Mouse (Mus musculus): ENCODE results near the gene Psmd7.
A peak's percentile ranks its signal among the peaks of the same experiment; 100 is the strongest.
"Not testable (repeated sequence)": the region's sequence is repeated elsewhere in the genome, so short reads cannot be mapped to it uniquely, and the experiment has no call there.

Psmd7 gene

GRCm38 (mm10) chr8:107587995-107588780 is at the start of gene Psmd7:
TSS of gene Psmd7 (minus strand) at chr8:107588464.
- DNase-seq (ENCODE audit: low spot score): peak; percentile 93

- no peak for DNase-seq (ENCODE audit: low spot score)
These were observed 45.5 kb upstream of the Psmd7 start for GRCm38 (mm10) chr8:107633734-107634133.

- DNase-seq (ENCODE audit: low spot score): no peak
These were observed 41.4 kb upstream of the Psmd7 start for GRCm38 (mm10) chr8:107629701-107630100.

GRCm38 (mm10) chr8:107628501-107629149 is 40.4 kb upstream of the Psmd7 start:
- no peak for DNase-seq (ENCODE audit: low spot score)

- DNase-seq (ENCODE audit: low spot score): no peak
These were observed 39.6 kb upstream of the Psmd7 start for GRCm38 (mm10) chr8:107627881-107628280.

GRCm38 (mm10) chr8:107624301-107624700 is 36.0 kb upstream of the Psmd7 start:
- not testable (repeated sequence) for DNase-seq (ENCODE audit: low spot score)

GRCm38 (mm10) chr8:107621930-107622623 is 33.8 kb upstream of the Psmd7 start:
- no peak for DNase-seq (ENCODE audit: low spot score)

- DNase-seq (ENCODE audit: low spot score): no peak
These were observed 32.9 kb upstream of the Psmd7 start for GRCm38 (mm10) chr8:107621136-107621535.

GRCm38 (mm10) chr8:107618499-107618898 is 30.2 kb upstream of the Psmd7 start:
- no peak for DNase-seq (ENCODE audit: low spot score)

GRCm38 (mm10) chr8:107613411-107613810 is 25.1 kb upstream of the Psmd7 start:
- no peak for DNase-seq (ENCODE audit: low spot score)

GRCm38 (mm10) chr8:107610845-107611244 is 22.6 kb upstream of the Psmd7 start:
- no peak for DNase-seq (ENCODE audit: low spot score)

GRCm38 (mm10) chr8:107608751-107609150 is 20.5 kb upstream of the Psmd7 start:
- DNase-seq (ENCODE audit: low spot score): no peak

GRCm38 (mm10) chr8:107603026-107603425 is 14.8 kb upstream of the Psmd7 start:
- peak; percentile 25 for DNase-seq (ENCODE audit: low spot score)

GRCm38 (mm10) chr8:107599691-107600090 is 11.4 kb upstream of the Psmd7 start:
- DNase-seq (ENCODE audit: low spot score): no peak

GRCm38 (mm10) chr8:107597731-107598130 is 9.5 kb upstream of the Psmd7 start:
- DNase-seq (ENCODE audit: low spot score): no peak

GRCm38 (mm10) chr8:107594817-107595216 is 6.6 kb upstream of the Psmd7 start:
- no peak for DNase-seq (ENCODE audit: low spot score)

- DNase-seq (ENCODE audit: low spot score): no peak
These were observed 5.9 kb upstream of the Psmd7 start for GRCm38 (mm10) chr8:107593967-107594729.

- DNase-seq (ENCODE audit: low spot score): peak; percentile 13
These were observed 752 bp downstream of the Psmd7 start for GRCm38 (mm10) chr8:107587429-107587994.

GRCm38 (mm10) chr8:107582136-107582535 is 6.1 kb downstream of the Psmd7 start:
- no peak for DNase-seq (ENCODE audit: low spot score)

- no peak for DNase-seq (ENCODE audit: low spot score)
These were observed 6.7 kb downstream of the Psmd7 start for GRCm38 (mm10) chr8:107581536-107581935.

- no peak for DNase-seq (ENCODE audit: low spot score)
These were observed 7.4 kb downstream of the Psmd7 start for GRCm38 (mm10) chr8:107580879-107581278.

- DNase-seq (ENCODE audit: low spot score): no peak
These were observed 9.7 kb downstream of the Psmd7 start for GRCm38 (mm10) chr8:107578541-107578940.

Measured in ovary, postnatal 36 days (tissue).